ENCODE assay signal across 8 mouse cellular contexts in genomic region chr2:73660566-73661134, GRCm38 (mm10).
DNase-seq lines count a peak whose midpoint lies in the region; ATAC-seq and TF ChIP-seq lines count a peak whose summit lies in the region.

No protein-coding gene starts in this region.

- TF ChIP-seq CTCF in lung, postnatal 0 days (IDR thresholded peaks at IDR 0.05) = no peak

- intact Hi-C loops in heart, postnatal 14 days (cut with DNase I) = loop anchor here (5.0 kb wide), 1 partner anchor 68 kb away; no protein-coding TSS in a partner anchor

- peak overlapping the region; percentile 30 for H3K4me3 ChIP-seq in heart, embryonic 12.5 days
- no peak overlapping the region for H3K4me3 ChIP-seq in lung, postnatal 0 days (ENCODE audit: low read depth, low read length)
- H3K4me3 ChIP-seq in limb, embryonic 15.5 days = no peak overlapping the region

- DNase-seq in heart, postnatal 14 days = no peak
- no peak for DNase-seq in lung, postnatal 0 days (ENCODE audit: low spot score)
- DNase-seq in lung, postnatal 4 days = no peak
- DNase-seq in frontal cortex, postnatal 25 days (ENCODE audit: low spot score in 2 of 2) = no peak
- DNase-seq in left cerebral cortex, adult 18-20 months (ENCODE audit: low spot score in 2 of 2) = no peak

- no peak overlapping the region for H3K9ac ChIP-seq in heart, embryonic 12.5 days
- H3K9ac ChIP-seq in lung, postnatal 0 days (replicated peaks; ENCODE audit: low read depth) = no peak overlapping the region
- no peak overlapping the region for H3K9ac ChIP-seq in limb, embryonic 15.5 days

- no peak overlapping the region for H3K27ac ChIP-seq in heart, embryonic 12.5 days (ENCODE audit: poor library complexity, severe bottlenecking)
- no peak overlapping the region for H3K27ac ChIP-seq in lung, postnatal 0 days (ENCODE audit: low read length)
- H3K27ac ChIP-seq in limb, embryonic 15.5 days = no peak overlapping the region

- TF ChIP-seq EP300 in lung, postnatal 0 days (IDR thresholded peaks at IDR 0.05) = no peak

- no peaks in the 10 kb centered on the region for H3K9me3 ChIP-seq in heart, embryonic 12.5 days (replicated peaks)
- no peaks in the 10 kb centered on the region for H3K9me3 ChIP-seq in lung, postnatal 0 days (ENCODE audit: low read length)
- H3K9me3 ChIP-seq in limb, embryonic 15.5 days = no peaks in the 10 kb centered on the region

- H3K36me3 ChIP-seq in heart, embryonic 12.5 days = no peaks in the 10 kb centered on the region
- no peaks in the 10 kb centered on the region for H3K36me3 ChIP-seq in lung, postnatal 0 days (ENCODE audit: insufficient read depth, low read length)
- H3K36me3 ChIP-seq in limb, embryonic 15.5 days = no peaks in the 10 kb centered on the region

- ATAC-seq in heart, embryonic 12.5 days (ENCODE audit: insufficient number of reproducible peaks, low FRiP score) = peak; percentile 33; the same call in 1 of the 2 replicates
- no peak for ATAC-seq in lung, postnatal 0 days
- no peak for ATAC-seq in limb, embryonic 15.5 days (ENCODE audit: insufficient number of reproducible peaks, low FRiP score, low TSS enrichment, low read depth)
- ATAC-seq in CD4-positive, CD25-positive, alpha-beta regulatory T cell, adult 4 months = no peak

- H3K4me2 ChIP-seq in heart, embryonic 12.5 days = peak overlapping the region; percentile 65
- peak overlapping the region; percentile 50 for H3K4me2 ChIP-seq in lung, postnatal 0 days (replicated peaks; ENCODE audit: low read depth, low read length)
- peak overlapping the region; percentile 34; the same call in 1 of the 2 replicates for H3K4me2 ChIP-seq in limb, embryonic 15.5 days

- WGBS in heart, embryonic 12.5 days = 89% methylated on average over 11 of the region's 11 CpGs
- WGBS in lung, postnatal 0 days = 89% methylated on average over 11 of the region's 11 CpGs
- 86% methylated on average over 11 of the region's 11 CpGs for WGBS in limb, embryonic 15.5 days

- H3K4me1 ChIP-seq in heart, embryonic 12.5 days (replicated peaks) = peaks cover 19% of the 10 kb centered on the region
- no peaks in the 10 kb centered on the region for H3K4me1 ChIP-seq in lung, postnatal 0 days (ENCODE audit: insufficient read depth, low read depth, low read length)
- peaks cover 5% of the 10 kb centered on the region for H3K4me1 ChIP-seq in limb, embryonic 15.5 days

- H3K27me3 ChIP-seq in heart, embryonic 12.5 days (replicated peaks) = no peaks in the 10 kb centered on the region
- H3K27me3 ChIP-seq in lung, postnatal 0 days (replicated peaks; ENCODE audit: insufficient read depth, low read length) = no peaks in the 10 kb centered on the region
- H3K27me3 ChIP-seq in limb, embryonic 15.5 days = no peaks in the 10 kb centered on the region
